ENCODE assay signal across 11 mouse cellular contexts in the genomic region with DNA sequence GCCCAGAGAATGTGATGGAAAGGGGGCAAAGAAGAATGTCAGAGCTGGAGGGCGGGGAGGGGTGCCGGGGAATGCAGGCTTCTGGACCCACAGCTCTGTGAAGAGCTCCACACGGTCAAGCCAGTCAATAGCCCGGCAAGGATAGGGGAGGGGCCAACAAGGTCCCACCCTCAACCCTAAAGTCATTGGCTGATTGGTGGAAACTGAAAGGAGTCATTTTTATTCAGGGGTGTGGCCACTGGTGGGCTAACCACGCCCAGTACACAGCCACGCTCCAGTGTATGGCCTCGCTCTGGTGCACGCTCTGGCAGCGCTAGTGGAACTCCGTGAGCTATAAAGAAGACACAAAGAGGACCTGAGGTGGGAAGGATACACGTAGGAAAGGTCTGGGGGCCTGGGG. TPM values are rescaled to one million over a fixed set of nuclear protein-coding genes. Genes with fewer than 3 reads are reported as not detected.
DNase-seq lines count a peak whose midpoint lies in the region; ATAC-seq lines count a peak whose summit lies in the region.
"Had no signal": no experiment of that assay in that cellular context is flagged by ENCODE, and none has a peak within 500 bp of the region (broad histone marks: within the 10 kb centered on the region; RNA-seq: fewer than 3 reads in every experiment).

No protein-coding gene starts in this region.

- peaks cover 93% of the 10 kb centered on the region for H3K27me3 ChIP-seq in kidney, embryonic 16.5 days (ENCODE audit: insufficient read depth, low read length)
- H3K27me3 ChIP-seq in hindbrain, embryonic 12.5 days: peaks cover 83% of the 10 kb centered on the region
- peaks cover 85% of the 10 kb centered on the region for H3K27me3 ChIP-seq in midbrain, embryonic 13.5 days

- no peak overlapping the region for H3K27ac ChIP-seq in kidney, embryonic 16.5 days (ENCODE audit: low read length)
- no peak overlapping the region for H3K27ac ChIP-seq in hindbrain, embryonic 12.5 days
- no peak overlapping the region for H3K27ac ChIP-seq in midbrain, embryonic 13.5 days
- H3K27ac ChIP-seq: gastrocnemius, adult 2 months had no signal

- no peak overlapping the region for H3K9ac ChIP-seq in kidney, embryonic 16.5 days (replicated peaks; ENCODE audit: low read length)
- no peak overlapping the region for H3K9ac ChIP-seq in hindbrain, embryonic 12.5 days
- H3K9ac ChIP-seq in midbrain, embryonic 13.5 days (replicated peaks): no peak overlapping the region

- no peak for DNase-seq in kidney, postnatal 25 days
- DNase-seq in R1 (ENCODE audit: low read depth, low spot score): peak; percentile 91
- DNase-seq in gastrocnemius, postnatal 4 days (ENCODE audit: low spot score in 2 of 2): no peak
- DNase-seq in cerebellum, adult 8-10 months: no peak
- no peak for DNase-seq in right cerebral cortex, postnatal 36 days (ENCODE audit: low spot score in 2 of 2)
- DNase-seq: gastrocnemius, adult 2 months had no signal

- H3K9me3 ChIP-seq in kidney, embryonic 16.5 days (ENCODE audit: low read length): no peaks in the 10 kb centered on the region
- no peaks in the 10 kb centered on the region for H3K9me3 ChIP-seq in hindbrain, embryonic 12.5 days (replicated peaks)
- H3K9me3 ChIP-seq in midbrain, embryonic 13.5 days: no peaks in the 10 kb centered on the region

- H3K4me3 ChIP-seq in kidney, embryonic 16.5 days (ENCODE audit: low read length): no peak overlapping the region
- no peak overlapping the region for H3K4me3 ChIP-seq in hindbrain, embryonic 12.5 days
- no peak overlapping the region for H3K4me3 ChIP-seq in midbrain, embryonic 13.5 days (replicated peaks)
- H3K4me3 ChIP-seq: gastrocnemius, adult 2 months had no signal

- H3K4me2 ChIP-seq in kidney, embryonic 16.5 days (replicated peaks; ENCODE audit: low read depth, low read length): no peak overlapping the region
- H3K4me2 ChIP-seq in hindbrain, embryonic 12.5 days (replicated peaks): no peak overlapping the region
- no peak overlapping the region for H3K4me2 ChIP-seq in midbrain, embryonic 13.5 days (replicated peaks)

- H3K4me1 ChIP-seq in kidney, embryonic 16.5 days (ENCODE audit: insufficient read depth, low read length): peaks cover 14% of the 10 kb centered on the region; the same call in 1 of the 2 replicates
- peaks cover 41% of the 10 kb centered on the region for H3K4me1 ChIP-seq in hindbrain, embryonic 12.5 days
- peaks cover 28% of the 10 kb centered on the region for H3K4me1 ChIP-seq in midbrain, embryonic 13.5 days (replicated peaks)

- WGBS in kidney, embryonic 16.5 days: 6% methylated on average over 11 of the region's 11 CpGs
- 14% methylated on average over 11 of the region's 11 CpGs for WGBS in hindbrain, embryonic 12.5 days
- WGBS in midbrain, embryonic 13.5 days: 20% methylated on average over 11 of the region's 11 CpGs

- no peaks in the 10 kb centered on the region for H3K36me3 ChIP-seq in kidney, embryonic 16.5 days (ENCODE audit: insufficient read depth, low read length)
- no peaks in the 10 kb centered on the region for H3K36me3 ChIP-seq in hindbrain, embryonic 12.5 days
- H3K36me3 ChIP-seq in midbrain, embryonic 13.5 days: no peaks in the 10 kb centered on the region
- H3K36me3 ChIP-seq: G1E had no signal

- peak; percentile 60; the same call in 1 of the 2 replicates for ATAC-seq in kidney, embryonic 16.5 days (ENCODE audit: low FRiP score, low TSS enrichment)
- ATAC-seq in hindbrain, embryonic 12.5 days (ENCODE audit: low FRiP score): peak; percentile 41; the same call in 1 of the 2 replicates
- ATAC-seq in midbrain, embryonic 13.5 days: 0 out of 2 replicates have a peak, but pooled peaks have one; percentile 21

RNA-seq across cellular contexts. Expression of a gene that starts 23.2 kb away (rescaled TPM):
- not detected in 2 replicates for polyA plus RNA-seq in kidney, embryonic 16.5 days (2015; fragmentation: Nextera tagmentation; extraction: Ambion mirVana)
- not detected in 2 replicates for polyA plus RNA-seq in hindbrain, embryonic 12.5 days (2016; fragmentation: Nextera tagmentation; extraction: Ambion mirVana)
- not detected in 2 replicates for polyA plus RNA-seq in midbrain, embryonic 13.5 days (2015; fragmentation: Nextera tagmentation; extraction: Ambion mirVana)
- total RNA-seq in gastrocnemius, postnatal 4 days (2021): not detected
- total RNA-seq: G1E; gastrocnemius, adult 2 months; layer of hippocampus, postnatal 14 days had no signal
- polyA plus RNA-seq: G1E had no signal

RNA-seq across cellular contexts. Expression of a gene that starts 58.3 kb away (rescaled TPM):
- 9.3 and 12.5 TPM in 2 replicates for polyA plus RNA-seq in kidney, embryonic 16.5 days (2015; fragmentation: Nextera tagmentation; extraction: Ambion mirVana)
- 5.4 and 6.8 TPM in 2 replicates for polyA plus RNA-seq in hindbrain, embryonic 12.5 days (2016; fragmentation: Nextera tagmentation; extraction: Ambion mirVana)
- 7.6 and 8.6 TPM in 2 replicates for polyA plus RNA-seq in midbrain, embryonic 13.5 days (2015; fragmentation: Nextera tagmentation; extraction: Ambion mirVana)
- total RNA-seq in gastrocnemius, postnatal 4 days (2021): 1 to 10 TPM; 1.8 to 2.3 TPM
- polyA plus RNA-seq: G1E had no signal
